Mouse (Mus musculus) layer of hippocampus, postnatal 25 days (tissue): ENCODE measurements at regions not wholly inside any gene's neighbourhood (a gene's known extent, or its start where the extent isn't known, plus 50 kb on each side); places are given as distances from the start of the nearest gene placed in this dataset.

Experiments used
- DNase-seq, 2 experiments: peaks; one replicate each; pipeline ENCODE4 v3.0.0; 2022; ENCODE audit warnings: mixed read lengths in 2 of 2, low spot score in 1 of 2; ENCODE audit errors: extremely low spot score in 1 of 2

DNA sequence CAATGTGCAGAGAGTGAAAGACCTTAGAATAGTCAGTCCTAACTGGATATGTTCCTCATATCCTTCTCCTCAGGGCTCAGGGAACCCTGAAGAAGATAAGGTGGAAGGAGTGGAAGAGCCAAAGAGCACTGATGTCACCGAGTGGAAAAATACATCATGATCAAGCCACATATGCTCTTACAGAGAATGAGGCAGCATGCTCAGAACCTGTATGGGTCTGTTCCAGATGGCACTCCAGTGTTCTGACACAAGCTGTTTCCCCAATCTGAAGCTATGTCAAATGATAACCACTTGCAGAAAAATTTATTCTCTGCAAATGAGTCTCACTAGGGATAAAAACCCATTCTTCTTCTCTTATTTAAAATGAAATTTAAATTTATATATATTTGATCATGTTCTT lies 572.6 kb upstream of the Robo2 start:
- DNase-seq = no peak

DNA sequence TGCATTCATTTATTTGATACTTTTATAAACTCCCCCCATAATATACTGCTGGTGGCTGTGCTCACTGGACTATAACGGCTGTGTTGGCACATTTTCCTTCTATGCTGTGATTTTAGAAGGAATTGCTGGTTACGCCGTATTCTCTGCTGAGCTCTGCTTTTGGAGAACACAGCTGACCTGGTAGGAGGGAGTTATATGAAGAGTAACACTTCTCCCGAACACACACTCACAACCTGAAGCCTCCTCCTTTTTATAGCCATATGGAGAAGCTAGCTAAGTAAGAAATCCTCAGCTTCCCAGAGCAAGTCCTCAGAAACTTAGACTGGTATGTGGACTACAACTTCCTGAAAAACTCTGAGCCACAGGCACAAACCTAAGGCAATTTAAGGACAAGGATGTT lies 554.5 kb upstream of the Robo2 start:
- DNase-seq = no peak

DNA sequence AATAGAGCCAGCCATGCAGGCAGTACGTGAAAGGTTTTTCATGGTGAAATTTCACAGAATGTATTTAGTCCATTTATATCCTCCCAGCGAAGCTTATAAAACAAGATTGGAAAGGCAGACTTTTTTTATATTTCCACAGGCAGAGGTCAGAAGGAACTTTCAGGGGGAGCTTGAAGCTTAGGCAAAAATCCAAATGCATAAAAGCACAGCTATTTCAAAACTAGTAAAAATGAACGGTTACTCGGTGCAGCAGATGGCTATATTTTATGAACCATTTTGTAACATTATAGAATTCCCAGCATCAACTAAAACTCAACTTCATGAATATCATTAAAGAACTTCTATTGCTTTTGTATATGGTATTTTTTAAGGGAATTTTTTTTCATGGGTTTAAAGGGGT lies 518.1 kb upstream of the Robo2 start:
- no peak for DNase-seq

DNA sequence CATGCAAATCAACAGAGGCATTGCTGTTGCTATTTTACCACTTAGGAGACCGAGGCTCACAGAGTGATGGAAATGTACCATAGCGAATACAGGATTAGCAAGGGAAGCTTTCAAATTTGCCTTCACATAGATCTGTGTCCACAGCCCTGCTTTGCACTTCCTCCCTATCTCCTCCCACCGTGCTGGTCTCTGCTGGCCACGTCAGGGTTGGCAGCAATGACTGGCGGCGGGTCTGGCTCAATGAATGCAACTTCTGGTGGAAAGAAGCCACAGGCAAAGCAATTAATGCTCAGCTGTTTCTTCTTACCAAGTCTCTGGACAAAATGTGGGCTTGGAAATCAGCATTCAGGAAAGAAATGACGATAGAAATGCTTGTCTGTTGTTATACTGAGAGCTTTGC lies 489.2 kb upstream of the Robo2 start:
- DNase-seq = peak in 1 of 2 experiments; percentile 22

DNA sequence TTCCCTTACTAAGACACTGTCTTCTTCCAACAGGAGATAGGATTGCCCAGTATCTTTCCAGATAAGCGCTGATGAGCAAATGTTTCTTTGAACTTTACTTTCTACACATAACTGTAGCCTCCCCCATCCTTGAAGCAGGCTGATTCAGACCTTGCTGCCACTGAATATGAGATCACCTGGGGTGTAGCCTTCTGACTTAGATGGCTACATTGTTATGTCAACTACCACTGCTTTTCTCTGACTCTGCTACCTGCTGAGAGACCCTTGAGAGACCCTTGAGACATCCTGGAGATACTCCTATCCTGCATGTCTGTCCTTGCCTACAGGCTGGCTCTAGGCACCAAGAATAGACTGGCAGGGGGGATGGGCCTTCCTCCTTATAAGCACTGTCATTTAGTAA lies 476.1 kb upstream of the Robo2 start:
- DNase-seq = no peak

DNA sequence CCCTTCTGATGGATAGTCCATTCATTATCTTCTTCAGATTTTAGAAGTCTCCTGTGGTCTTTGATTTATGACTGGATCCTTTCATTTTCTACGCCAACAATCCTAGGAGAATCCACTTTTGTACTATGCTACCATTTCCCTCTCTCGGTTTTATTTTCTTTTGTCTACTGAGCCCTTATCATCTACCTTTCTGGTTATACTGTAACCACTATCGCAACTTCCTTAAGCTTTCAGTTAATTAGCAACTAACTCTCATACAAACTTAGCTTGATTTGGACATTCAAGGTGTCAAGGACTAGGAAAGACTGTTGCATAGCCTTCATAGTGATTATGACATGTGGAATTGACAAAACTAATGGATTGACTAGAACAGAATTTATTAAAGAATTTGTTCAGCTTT lies 467.0 kb upstream of the Robo2 start:
- DNase-seq = no peak

DNA sequence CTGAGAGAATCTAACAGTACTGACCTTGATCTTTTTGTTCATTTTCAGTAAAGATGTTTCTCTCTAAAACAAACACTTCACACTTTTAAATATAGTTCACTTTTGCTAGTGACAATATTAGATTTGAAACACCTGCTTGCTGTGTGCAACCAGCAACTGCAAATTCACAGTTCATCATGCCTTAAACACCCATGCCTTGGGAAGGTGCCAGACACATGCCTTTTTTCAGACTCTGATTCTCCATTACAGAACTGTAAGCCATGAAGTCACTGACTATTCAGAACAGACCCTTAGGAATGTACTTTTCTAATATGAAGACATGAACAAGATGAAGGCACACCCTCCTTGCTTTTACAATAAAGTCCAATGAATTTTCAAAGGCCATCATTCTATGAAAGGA lies 462.1 kb upstream of the Robo2 start:
- DNase-seq = peak in 1 of 2 experiments; percentile 5

DNA sequence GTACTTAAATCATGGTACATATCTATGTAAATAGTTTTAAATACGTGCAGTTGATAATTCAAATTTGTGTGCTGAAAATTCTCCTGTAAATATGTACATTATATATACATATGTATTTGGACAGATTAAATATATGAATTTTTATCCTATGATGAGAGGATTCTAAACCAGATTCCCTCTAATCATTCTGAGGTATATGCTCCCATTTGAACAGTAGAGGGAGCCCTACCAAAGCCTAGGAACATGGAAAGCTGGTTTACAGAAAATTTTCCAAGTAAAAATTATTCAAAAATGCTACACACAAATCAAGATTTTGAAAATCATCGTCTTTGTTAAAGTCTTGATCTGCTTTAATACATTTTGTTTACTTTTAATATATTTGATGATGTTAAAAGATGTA lies 446.1 kb upstream of the Robo2 start:
- DNase-seq = no peak

DNA sequence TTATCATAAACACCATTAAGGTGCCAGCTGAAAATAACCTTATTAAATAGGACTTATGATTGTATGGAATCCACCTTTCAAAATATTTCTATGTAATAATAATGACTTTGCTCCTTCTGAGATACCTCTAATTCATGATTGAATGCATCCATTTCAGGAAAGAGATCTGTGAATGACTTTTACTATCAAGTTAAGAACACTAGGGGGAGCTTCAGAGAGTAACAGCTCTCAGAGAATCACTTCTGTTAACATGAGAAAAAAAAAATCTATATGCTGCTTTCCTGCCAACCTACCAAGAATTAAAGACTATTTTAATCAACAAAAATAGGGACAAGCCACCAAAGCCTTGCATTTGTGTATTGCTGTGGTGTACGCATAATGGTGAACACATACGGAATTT lies 428.4 kb upstream of the Robo2 start:
- no peak for DNase-seq

DNA sequence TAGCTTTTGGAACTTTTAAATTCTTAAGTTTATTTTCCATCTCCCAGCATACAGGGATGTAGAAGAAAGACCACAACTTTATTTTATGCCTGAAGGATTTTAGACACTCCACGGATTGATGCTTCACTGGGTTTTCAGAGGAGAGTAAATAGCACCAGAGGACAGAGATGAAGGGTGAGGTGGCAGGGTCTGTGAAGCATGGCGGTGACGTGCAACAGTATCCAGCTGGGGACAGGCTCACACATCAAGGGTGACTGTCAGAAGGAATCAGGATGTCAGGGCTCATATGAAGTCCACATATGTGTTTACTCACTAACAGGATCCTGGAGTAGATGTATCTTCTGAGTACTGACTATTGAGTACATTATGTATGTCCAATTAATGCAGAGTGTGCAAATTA lies 402.8 kb upstream of the Robo2 start:
- DNase-seq = no peak

DNA sequence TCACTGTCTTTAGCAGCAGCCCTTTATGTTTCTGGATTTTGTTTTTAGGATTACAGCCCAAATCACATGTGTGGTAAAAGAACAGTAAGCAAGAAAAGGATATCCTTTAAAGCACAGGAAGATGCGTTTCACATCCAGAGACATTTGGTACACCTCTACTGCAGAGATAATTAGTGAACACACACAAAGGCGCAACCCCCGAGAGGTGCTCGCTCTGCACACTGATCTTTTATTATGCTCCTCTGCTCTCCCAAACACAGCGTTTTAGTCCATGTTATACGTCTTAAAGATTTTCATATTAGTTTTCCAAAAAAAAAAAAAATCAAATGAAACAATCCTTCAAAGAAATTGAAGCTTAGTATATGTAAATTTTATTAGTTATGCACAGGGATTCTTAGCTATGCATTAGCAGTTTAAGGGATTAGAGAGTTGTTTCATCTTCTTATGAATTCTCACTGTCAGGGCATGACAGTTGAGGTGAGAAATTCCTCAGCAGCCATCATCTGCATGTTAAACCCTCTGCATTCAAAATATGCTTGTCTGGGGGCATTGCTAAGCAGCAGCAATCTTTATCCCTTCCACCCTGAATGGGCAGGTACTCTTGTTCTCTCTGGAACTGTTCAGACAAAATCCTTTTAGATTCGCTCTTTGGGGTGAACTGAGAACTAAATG lies 397.7 kb upstream of the Robo2 start:
- no peak for DNase-seq

DNA sequence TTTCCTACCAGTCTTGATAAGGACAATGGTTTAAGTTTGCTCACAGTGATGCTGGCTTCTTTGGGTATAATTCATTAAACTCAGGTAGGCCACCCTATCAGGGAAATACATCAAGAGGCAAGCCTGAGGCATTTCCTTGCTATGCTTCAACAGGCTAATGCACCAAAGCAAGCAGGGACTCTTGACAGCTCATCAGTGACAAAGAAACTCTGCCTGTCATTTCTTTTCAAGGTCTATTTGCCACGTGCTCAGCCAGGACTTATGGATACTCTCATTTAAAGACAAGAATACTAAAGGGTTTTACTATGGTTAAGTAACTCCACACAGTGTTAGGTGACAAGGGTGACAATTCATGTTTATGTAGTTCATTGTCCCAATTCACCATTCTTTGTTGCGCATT lies 395.1 kb upstream of the Robo2 start:
- no peak for DNase-seq

DNA sequence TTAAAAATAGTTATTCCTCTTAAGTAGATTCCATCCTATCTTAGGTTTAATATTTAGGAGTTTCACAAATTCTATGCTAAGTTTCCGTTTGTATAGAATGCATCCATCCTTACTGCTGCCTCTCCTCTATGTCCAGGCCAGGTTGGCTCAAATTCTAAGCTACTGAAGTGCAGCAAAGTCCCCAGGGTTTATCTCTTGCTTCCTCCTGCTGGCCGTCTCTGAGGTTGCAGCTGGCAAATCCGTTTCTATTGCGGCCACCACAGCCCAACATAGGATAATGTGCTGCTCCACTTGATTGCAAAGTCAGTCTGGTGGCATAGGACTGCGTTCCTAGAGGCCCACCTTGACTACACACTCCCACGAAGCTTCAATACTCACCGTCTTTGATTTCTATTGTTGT lies 389.7 kb upstream of the Robo2 start:
- peak in 1 of 2 experiments; percentile 31 for DNase-seq

DNA sequence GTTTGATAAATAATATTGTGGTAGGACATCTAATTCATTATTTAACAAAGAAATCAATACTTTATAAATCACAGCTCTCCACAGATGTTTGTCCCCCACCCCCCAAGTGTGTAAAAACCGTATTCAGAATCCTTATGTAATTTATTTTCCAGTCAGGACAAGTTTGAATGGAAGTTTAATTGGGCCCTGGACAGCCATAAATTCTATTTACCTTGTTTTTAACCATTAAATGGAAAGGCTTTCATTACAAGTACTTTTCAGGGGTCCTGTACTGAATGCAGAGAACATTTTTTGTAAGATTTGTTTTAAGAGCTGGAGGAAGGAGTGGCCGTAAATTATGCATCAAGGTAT lies 384.7 kb upstream of the Robo2 start:
- DNase-seq = no peak

DNA sequence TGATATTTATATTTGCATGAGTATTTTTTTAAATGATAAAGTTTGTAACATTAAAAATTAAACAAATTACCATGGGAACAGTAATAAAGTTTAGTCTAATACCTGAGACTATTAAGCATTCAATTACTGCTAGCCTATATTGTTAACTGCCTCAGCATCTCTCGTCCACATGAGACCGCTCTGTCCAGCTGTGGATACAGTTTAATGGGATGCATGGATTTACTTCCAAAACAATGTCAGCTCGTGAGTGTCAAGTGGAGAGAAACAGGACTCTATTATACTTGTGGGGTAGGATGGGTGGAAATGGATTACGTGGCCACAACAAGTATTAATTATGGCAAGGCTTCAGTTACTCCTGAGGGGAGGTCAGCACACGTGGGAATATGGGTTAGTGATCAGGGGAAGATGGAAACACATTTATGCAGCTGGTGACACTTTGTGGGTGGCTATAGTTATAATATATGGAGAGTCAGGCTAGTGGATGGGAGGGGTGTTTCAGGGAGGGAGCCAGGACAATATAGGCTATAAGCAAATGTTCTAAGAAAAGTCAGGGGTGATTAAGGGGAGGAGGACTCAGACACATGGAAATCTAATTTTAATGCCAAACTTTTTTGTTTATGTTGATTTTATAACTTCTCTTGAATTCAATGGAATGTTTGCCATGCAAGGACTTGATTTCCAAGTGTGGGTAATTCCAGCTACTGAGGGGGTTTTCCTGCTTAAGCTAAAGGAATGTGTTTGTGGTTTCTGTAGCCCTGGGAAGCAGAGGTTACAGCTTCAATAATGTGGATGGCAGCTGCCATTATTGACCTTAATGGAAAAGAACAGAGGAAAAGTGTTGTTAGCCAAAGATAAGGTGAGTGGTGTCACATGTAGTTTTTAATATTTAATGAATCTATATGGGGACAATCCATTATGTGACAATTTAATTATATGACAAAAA lies 384.0 kb upstream of the Robo2 start:
- no peak for DNase-seq

DNA sequence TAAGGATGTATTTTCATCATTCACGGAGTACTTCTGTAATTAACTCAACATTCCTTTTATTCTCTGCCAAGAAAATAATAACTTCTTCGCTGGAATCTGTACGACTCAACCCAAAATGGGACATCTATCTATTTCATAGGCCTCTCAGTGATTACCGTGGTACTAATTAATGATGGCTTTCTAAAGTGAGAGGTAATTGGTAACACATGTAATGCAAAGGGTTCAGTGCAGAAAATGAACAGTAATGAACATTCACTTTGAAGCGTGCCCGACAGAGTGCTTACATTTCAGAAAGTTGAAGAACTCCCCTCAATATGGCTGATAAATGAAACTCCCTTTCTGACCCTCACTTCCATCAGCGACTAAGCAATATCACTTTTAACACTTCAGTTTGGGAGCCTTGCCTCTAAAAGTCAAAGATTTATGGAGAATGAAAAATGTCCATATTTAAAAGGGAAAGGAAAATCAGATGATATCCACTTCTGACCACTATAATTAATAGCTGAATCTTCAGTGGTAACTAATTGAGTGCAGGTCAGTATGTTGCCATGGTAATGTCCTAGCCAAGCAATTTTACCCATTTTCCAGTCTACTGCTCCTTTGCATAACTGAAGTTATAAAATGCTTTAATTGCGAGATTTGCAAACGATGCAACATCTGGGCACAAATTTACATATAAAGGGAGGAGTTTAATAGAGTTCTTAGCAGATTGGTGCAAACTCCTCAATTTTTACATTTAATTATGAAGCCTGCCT lies 373.9 kb upstream of the Robo2 start:
- no peak for DNase-seq

DNA sequence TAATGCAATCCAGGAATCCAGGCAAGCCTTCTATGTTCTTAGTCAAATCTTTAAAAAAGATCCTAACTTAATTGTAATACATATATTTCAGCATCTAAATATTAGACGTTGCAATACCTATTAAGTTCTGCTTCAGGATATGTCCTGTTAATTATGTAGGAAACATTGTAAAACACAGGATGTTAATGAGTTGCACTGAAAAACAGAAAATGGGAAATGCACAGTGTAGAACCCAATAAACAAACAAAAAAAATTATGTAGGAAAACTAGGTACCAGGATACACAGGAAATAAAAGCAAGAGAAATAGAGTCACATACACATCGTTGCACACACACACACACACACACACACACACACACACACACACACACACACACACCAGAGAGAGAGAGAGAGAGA lies 368.8 kb upstream of the Robo2 start:
- no peak for DNase-seq

DNA sequence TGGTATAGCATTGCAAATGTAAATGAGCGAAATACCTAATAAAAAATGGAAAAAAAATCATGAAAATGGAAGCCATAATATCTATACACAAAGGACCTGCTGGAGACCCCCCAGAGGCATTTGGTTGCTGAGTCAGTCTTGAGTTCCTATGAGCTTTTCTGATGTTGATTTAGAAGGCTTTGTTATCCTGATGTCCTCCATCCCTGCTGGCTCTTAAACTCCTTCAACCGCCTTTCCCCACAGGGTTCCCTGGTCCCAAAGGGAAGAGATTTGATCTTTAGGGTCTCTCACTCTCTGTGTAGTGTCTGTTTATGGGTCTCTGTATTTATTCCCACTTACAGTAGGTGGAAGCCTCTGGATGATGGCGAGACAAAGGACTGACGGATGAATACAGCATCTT lies 356.6 kb upstream of the Robo2 start:
- no peak for DNase-seq

DNA sequence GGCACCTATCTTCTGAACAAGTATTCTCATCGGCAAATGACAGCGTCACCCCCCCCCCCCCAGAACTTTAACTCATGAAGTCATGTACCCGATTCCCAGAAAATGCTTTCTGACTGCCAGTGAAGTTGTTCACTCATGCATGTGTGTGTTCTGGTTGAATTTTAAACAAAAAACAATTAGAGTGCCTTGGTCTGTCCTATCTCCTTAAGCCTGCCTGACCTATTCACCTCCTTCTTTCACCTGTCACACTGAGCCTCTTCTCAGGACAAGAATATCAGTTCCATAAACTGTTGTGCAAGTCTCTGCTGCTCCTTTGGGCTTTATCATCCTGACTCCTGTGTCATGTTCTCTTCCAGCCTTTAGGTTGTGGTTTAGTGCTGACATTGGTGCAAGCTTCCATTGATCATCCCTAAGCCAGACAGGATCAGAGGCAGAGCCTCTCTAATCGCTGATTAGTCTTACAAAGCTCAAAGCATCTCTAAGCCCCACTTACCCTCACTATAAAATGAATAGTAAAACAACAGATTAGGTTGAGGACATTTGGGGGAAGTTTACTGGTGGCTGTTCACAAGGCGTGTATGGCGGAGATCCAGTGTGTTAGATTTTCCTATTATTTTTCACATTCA lies 345.2 kb upstream of the Robo2 start:
- DNase-seq = no peak

DNA sequence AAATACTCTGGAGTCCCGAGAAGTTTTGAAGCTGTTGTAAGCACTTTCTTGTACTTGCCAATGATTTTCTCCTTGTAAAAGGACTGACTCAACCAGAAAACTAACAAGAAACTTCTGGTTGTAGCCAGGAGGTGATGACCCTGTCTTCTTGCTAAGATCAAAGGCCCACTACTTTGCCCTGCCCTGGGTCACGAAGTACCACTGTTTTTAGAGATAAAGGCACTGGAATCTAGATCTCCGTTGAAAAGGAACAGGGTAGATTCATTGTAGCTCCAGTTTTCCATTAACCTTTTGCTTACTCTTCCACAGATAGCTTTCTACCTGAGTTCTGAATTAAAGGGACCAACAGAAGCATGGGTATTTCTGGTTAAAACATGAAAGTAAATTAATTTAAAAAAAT lies 339.3 kb upstream of the Robo2 start:
- DNase-seq = no peak

DNA sequence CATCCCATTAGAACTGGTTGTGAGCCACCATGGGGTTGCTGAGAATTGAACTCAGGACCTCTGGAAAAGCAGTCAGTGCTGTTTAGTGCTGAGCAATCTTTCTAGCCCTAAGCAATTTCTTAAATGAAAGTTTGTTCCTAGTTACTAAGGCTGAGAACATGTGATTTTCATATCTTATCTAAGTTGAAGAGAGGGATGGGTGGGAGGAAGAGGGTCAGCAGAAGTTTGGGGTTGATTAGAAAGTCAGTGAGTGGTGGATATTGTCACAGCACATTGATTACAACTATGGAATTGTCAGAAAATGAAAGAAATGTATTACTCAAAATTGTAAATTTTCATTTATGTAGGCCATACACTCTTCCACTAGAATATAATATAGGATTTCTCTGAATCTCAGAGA lies 337.4 kb upstream of the Robo2 start:
- DNase-seq = no peak
